Mouse (Mus musculus) right cerebral cortex, postnatal 10 days (tissue): ENCODE results near the gene Pcnx3.

Experiments used
- DNase-seq, 2 experiments: peaks; one replicate each; pipeline ENCODE4 v3.0.0; 2021; ENCODE audit warnings: low spot score in 2 of 2

The Pcnx3 gene

DNA sequence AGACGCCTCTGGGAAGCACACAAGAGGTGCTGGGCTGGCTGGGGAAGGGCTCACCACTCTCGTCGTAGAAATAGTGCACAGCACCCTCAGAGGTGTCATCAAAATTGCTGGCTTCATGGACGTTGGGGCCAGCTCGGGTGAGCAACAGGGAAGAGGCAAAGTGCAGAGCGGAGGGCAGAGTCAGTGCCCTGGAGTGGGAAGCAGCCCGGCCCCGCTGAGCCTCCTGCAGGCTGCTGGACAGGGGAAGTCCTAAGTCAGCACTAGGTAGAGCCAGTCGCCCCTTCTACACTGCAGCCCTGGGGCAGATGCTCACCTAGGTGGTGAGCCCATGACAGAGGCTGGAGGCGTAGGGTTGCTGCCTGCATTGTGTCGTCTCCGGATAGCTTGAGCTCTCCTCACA, 4.5 kb downstream of the Pcnx3 start:
- DNase-seq, result no peak

DNA sequence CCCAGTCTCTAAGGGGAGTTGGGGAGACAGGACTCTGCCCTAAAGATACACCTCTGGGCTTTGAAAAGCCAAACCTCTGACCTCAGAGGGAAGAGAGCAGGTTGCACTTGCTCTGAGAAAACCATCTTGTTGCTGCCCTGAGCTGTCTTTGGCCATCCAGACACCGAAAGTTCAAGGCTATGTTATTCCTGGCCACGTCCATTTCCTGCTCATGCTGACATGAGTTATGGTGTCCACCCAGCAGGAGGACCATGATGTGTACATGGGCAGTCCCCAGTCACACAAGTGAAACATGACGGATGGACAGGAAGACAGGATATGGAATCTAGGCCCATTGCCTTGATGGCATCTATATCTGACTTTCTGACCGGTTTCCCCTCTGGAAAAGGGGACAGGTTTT, 8.3 kb downstream of the Pcnx3 start:
- DNase-seq, result no peak

DNA sequence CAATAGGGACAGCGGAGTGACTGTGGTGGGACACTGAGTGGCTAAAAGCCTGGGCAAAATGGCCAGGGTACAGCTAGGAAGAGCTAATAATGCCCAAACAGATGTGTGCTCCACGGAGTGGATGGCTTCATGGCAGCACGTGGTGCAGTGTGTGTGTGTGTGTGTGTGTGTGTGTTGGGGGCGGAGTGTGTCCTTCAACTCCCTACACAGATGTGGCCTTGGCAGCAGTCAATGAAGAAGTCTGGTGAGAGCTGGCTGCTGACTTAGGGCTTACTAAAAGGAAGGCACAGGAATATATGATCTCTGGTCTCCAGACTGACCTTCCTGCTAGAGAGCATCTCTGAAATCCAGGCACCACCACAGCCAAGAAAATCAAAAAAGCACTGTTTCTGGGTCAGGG, 20.3 kb downstream of the Pcnx3 start:
- DNase-seq, result no peak

GRCm38 (mm10) chr19:5666386-5666785, 22.3 kb downstream of the Pcnx3 start:
- DNase-seq, result no peak

- no peak for DNase-seq
Observed at GRCm38 (mm10) chr19:5665465-5665864, 23.2 kb downstream of the Pcnx3 start.

- no peak for DNase-seq
Observed at GRCm38 (mm10) chr19:5664669-5665257, 23.9 kb downstream of the Pcnx3 start.

DNA sequence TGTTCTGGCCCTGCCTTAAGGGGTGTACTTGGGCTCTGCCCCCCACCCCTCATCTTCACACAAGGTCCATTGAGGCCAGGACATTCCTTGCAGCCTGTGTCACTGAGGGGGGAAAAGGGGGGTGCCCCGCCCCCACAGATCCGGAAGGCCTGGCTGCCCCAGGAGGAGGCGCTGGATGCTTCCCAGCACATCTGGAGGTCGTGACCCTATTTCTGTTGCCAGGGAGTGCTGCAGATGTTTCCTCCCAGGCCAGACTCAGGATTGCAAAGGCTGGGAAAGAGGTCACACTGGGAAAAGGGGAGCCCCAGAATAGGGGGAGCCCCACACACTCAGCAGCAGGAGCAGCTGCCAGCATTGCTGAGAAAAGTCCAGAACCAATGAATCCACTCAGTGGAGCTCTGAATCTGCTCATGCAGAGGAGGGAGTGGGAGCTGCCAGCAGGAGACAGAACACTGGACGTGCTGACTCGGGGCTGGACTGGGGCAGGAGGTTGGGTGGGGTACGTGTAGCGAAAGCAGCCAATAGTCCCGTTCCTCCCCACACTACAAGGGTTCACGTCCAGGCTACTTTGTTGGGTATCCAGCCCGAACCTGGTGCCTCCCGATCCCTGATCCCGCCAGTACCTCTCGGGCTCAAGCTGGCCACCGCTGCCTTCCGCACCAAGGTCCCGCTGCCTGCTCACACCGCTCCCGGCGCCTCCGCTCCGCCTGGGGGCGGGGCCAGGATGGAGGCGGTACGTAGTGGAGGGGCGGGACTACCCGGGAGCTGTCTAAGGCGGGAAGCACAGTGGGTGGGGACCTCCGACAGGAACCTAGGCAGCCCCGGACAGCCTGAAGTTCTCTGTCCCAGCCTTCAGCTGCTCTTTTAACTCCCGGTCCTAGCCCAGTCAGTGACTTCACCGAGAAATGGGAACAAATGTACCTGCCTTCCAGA, 25.5 kb downstream of the Pcnx3 start, which contains the start of gene Sipa1:
Gene Sipa1, minus strand, starts transcription at position 727 of the 933 bp plus-strand sequence.
- peak; percentile 82 to 86 for DNase-seq

DNA sequence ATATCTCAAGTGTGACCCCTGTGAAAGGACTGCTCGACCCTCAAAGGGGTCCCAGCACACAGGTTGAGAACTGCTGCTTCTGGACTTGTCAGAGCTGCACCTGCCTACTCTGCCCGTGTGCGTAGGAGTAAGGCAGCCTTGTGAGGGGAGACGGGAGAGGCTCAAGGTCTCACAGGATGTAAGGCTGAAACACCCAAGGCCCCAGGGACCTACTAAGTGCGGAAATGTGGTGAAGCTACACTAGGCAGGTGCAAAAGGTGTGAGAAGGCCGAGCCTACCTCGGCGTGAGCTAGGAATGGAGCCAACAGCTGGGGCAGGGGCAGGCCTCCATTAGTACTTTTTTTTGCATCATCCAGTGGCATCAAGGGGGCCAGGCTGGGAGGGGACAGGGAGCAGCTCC, 26.4 kb downstream of the Pcnx3 start:
- DNase-seq, result no peak

- DNase-seq, result peak; percentile 62 to 63
Observed at GRCm38 (mm10) chr19:5660942-5661751, 27.6 kb downstream of the Pcnx3 start.

DNA sequence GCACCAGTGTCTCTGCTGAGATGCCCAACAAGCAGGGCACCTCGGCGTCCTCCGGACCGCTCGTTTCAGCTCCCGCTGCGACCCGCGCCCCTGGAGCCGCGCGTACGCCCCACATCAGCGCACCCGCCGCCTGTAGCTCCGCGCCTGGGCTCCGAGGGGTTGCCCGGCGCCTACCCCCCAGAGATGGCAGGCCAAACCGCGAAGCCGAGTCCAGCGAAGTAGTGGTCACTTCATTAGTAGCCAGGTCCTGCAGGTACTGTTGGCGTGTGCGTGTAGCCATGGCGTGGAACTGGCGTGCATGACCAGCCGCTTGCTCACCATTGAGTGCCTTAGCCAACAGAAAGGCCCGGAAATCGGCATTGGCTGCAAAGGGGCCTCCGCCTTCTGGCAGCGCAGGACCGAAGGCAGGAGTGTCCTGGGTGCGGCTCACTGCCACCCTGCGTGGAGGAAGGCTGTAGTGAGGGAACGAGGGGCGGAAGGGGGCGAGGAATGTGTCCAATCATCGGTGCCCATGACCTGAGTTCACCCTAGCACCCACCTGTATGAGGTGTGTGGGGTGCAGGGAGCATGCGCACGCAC, 33.9 kb downstream of the Pcnx3 start:
- DNase-seq, result no peak

DNA sequence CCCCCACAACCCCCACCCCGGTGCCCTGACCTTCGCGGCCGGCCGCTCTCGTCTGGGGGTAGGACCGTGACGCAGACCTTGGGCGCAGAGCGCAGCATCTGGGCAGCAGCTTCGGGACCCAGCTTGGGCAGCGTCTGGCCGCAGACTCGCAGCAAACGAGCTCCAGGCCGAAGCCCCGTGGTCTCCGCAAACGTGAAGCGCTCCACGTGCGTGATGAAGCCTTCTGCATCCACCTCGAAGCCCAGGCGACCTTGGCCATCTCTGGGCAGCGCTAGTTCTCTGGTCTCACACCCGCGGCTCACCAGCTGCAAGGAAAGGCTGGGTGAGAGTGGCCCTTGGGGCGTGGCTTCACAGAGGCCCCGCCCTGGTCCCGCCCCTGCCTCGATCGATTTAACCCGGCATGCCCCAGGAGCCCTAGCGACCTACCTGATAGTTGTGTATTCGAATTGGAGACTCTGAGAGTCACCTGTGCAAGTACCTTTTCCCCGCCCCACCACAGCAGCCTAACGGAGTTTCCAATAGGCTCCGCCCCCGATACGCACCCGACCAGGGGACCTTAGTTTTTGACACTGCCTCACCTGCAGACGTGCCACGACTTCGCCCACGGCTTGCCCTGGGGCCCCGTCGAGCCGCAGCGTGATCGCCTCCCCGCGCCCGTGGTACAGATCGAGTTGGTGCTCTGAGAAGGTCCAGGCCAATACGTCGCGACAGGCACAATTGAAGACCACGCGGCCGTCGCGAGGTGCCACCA, 34.6 kb downstream of the Pcnx3 start:
- no peak for DNase-seq

DNA sequence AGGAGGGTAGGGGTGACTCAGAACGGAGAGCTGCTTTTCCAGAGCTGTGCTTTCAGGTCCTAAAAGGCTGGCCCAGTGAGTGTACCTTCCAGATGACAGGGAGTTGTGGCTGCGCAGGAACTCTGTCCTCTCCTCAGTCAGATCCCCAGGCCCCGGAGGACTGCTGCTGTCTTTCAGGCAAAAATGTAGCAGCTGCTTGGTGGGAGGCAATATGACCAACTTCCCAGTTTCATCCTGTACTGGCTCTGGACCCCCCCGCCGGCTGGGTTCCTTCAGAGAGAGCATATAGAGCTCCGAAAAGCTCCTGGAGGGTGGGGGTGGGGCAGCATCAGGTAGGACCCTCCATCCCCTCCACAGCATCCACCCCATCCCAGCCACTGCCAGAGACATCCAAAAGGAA, 36.1 kb downstream of the Pcnx3 start:
- DNase-seq, result peak in 1 of 2 experiments; percentile 37

- no peak for DNase-seq
Observed at GRCm38 (mm10) chr19:5651502-5652274, 37.0 kb downstream of the Pcnx3 start.

DNA sequence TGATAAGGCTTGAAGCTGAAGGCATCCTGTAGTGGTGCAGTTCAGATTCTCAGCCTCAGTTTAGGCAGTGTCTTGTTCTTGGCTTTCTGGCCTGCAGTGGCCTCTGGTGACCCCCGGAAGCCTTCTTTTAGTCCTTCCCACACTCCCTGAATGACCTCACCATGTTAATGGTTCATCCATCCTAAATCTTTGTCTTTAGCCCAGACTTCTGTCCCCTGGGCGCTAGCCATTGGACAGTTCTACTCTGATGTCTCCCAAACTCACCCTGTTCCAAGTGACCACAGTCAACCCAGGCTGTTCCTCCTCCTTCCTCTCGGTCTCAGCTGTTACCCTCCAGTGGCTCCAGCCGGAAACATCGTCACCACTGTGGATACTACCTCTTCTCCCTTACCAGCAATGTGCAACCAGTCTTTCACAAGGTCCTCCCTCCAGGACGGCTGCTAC, 39.4 kb downstream of the Pcnx3 start:
- no peak for DNase-seq

DNA sequence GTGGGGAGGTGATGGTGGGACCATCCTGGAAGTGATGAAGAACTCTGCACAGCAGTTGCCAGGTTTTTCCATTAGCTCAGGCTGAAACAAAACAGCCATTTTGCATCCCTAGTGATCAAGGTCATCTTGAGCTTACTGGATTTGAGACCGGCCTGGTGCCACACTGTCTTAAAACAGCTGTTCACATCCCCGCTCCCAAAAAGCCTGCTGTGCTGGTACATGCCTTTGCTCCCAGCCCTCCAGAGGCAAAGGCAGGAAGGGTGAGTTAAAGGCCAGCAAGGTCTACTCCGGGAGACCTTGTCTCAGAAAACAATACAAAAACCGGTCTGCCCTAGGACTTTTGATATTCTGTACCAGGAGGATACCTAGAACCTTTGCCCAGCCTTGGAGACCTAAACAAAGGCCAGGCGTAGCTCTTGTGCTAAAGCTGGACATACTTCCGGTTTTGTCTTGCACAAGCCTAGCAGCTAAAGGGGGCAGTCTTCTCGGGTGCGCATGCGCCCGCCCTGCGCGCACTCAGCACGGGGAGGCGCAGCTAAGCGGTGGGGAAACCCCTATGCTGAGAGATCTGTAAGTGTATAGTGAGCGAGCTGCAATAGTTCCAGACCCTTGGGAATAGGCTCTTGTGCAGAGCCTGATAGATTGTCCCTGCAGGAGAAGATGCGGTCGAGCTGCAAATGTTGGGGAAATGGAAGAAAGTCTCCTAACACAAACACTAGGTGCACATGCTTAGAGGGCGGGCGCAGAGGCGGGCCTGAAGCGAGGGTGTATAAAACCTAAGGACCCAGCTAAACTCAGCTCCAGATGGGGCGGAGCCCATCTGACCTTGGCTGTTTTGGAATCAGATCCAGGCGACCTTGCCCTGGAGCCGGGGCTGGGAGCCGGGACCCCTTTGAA, 40.1 kb downstream of the Pcnx3 start:
- peak; percentile 88 to 89 for DNase-seq

DNA sequence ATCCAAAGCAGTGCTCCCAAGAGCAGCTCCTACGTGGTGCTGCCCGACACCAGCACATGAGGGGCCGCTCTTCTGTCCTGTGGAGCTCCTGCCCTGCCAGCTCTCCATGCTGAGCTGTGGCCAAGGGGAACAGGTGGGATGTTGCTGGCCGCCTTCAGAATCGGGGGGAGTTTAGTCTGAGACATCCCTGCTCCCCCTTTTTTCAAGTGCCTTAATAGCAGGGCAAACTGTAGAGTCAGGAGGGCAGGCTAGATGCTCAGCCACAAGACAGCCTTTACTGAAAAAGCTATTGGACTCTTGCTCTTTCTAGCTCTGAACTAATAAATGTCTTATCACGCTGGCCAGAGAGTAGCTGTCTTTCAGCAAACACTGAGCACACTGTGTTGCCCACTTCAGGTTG, 40.9 kb downstream of the Pcnx3 start:
- DNase-seq, result peak in 1 of 2 experiments; percentile 16

DNA sequence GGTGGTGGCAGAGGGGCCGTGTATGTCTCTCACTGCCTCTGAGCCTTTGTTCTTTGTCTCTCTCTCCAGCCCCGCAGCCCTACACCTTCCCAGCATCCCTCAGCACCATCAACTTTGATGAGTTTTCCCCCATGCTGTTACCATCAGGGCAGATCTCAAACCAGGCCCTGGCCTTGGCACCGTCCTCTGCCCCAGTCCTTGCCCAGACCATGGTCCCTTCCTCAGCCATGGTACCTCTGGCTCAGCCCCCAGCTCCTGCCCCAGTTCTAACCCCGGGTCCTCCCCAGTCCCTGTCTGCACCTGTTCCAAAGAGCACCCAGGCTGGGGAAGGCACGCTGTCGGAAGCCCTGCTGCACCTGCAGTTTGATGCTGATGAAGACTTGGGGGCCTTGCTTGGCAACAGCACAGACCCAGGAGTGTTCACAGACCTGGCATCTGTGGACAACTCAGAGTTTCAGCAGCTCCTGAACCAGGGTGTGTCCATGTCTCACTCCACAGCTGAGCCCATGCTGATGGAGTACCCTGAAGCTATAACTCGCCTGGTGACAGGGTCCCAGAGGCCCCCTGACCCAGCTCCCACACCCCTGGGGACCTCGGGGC, 41.9 kb downstream of the Pcnx3 start:
- DNase-seq, result peak in 1 of 2 experiments; percentile 23

DNA sequence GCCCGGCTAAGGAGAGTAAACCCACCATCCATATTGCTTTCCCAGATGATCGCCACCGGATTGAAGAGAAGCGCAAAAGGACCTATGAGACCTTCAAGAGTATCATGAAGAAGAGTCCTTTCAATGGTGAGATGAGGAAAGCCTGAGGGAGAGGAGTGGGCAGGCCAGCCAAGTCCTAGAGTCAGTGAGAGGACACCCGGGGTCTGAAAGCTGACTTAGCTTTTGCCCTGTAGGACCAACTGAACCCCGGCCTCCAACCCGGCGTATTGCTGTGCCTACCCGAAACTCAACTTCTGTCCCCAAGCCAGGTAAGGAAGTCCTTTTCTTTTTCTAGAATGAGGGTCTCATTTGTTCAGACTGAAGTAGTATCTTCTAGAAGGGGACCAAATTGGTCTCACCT, 43.4 kb downstream of the Pcnx3 start:
- no peak for DNase-seq

DNA sequence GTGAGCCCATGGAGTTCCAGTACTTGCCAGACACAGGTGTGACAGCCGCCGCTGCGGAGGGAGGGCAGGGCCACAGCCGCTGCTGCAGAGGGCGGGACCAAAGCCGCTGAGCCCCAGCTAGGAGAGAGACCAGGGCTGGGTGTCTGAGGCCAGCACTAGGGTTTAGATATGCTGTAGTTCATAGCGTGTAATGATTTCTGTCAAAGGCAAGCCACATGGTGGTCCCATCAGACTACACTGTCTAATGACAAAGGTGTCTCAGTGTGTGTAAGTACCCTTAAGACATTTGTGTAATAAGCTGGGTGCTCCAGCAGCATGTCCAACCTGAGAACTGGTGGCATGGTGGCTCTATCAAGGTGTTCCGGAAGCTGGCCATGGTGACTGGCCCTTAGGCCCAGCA, 47.1 kb downstream of the Pcnx3 start:
- DNase-seq, result no peak
